Mouse (Mus musculus) hindbrain, postnatal 0 days (tissue): ENCODE measurements around the gene Exosc8. TPM values are rescaled to one million over a fixed set of nuclear protein-coding genes. Genes with fewer than 3 reads are reported as not detected.

Experiments
- ATAC-seq: fragments of 200-750 bp; cut with Nextera tagmentation; 2 replicates; pipeline ENCODE4 v1.8.0; 2017; ENCODE audit warnings: mild to moderate bottlenecking, moderate TSS enrichment, moderate library complexity
- DNase-seq: peaks from one replicate; pipeline ENCODE4 v3.0.0-alpha.2; 2015; ENCODE audit warnings: low spot score
- H3K27ac ChIP-seq: fragments of 300-500 bp; sonication (generic); 2 replicates; pipeline ENCODE4 v1.5.1; 2014; ENCODE audit warnings: mild to moderate bottlenecking
- H3K27me3 ChIP-seq: fragments of 300-500 bp; sonication (generic); 2 replicates; pipeline ENCODE4 v1.6.1; 2014; ENCODE audit warnings: low read length, mixed read lengths; ENCODE audit not compliant: insufficient read depth
- H3K36me3 ChIP-seq: fragments of 300-500 bp; sonication (generic); 2 replicates; pipeline ENCODE4 v1.6.1; 2014; ENCODE audit warnings: low read length, mixed read lengths; ENCODE audit not compliant: insufficient read depth
- H3K4me1 ChIP-seq: fragments of 300-500 bp; sonication (generic); 2 replicates; pipeline ENCODE4 v1.6.1; 2014; ENCODE audit warnings: antibody characterized with exemption, low read length, mixed read lengths; ENCODE audit not compliant: insufficient read depth
- H3K4me2 ChIP-seq: fragments of 300-500 bp; sonication (generic); 2 replicates; pipeline ENCODE4 v1.6.1; 2014; ENCODE audit warnings: low read depth, mild to moderate bottlenecking, low read length, moderate library complexity, mixed read lengths
- H3K4me3 ChIP-seq: fragments of 300-500 bp; sonication (generic); 2 replicates; pipeline ENCODE4 v1.5.1; 2014; ENCODE audit warnings: low read length
- H3K9ac ChIP-seq: fragments of 300-500 bp; sonication (generic); replicated peaks from 2 replicates; pipeline ENCODE4 v1.6.1; 2014; ENCODE audit warnings: mild to moderate bottlenecking, low read length, moderate library complexity, mixed read lengths
- H3K9me3 ChIP-seq: fragments of 300-500 bp; sonication (generic); 2 replicates; pipeline ENCODE4 v1.6.1; 2016; ENCODE audit warnings: low read length, mixed read lengths
- CTCF ChIP-seq: IDR thresholded peaks from 2 replicates; pipeline ENCODE4 v1.5.1; 2016; ENCODE audit warnings: antibody characterized with exemption, control low read depth, low read depth
- WGBS: fragments of 180-500 bp; shearing (Covaris S2); extraction: QIAGEN DNeasy Blood & Tissue Kit; methylation state at CpG from one replicate; pipeline ENCODE4 v1.1.7; 2014; 5-methylcytosine and 5-hydroxymethylcytosine counted together
- polyA plus RNA-seq: library from polyadenylated mRNA; unstranded; fragments of >200 nt; fragmentation: Nextera tagmentation; extraction: Ambion mirVana; gene quantifications from 2 replicates; pipeline ENCODE4 v1.2.1, GENCODE M21; 2015
- total RNA-seq: library from RNA; depleted of rRNA; stranded (reverse); fragments of >200 nt; gene quantifications from 2 replicates; pipeline ENCODE4 v1.2.3, GENCODE M21; 2014; rRNA removed

Exosc8 gene
- total and polyA plus RNA-seq, 2 experiments from 2014 or later = 37.3 to 66.9 TPM

GRCm38 (mm10) chr3:54681310-54682204 is 53.6 kb downstream of the Exosc8 start:
- WGBS = 75% methylated on average over 6 of the region's 6 CpGs
- ATAC-seq = no peak
- TF ChIP-seq CTCF = no peak

More at GRCm38 (mm10) chr3:54681310-54682204, 53.6 kb downstream of the Exosc8 start:
- Histone ChIP-seq H3K27me3 (no peaks in the 10 kb centered on the region), H3K4me2 (no peak overlapping the region), H3K36me3 (no peaks in the 10 kb centered on the region), H3K9ac (no peak overlapping the region), H3K9me3 (no peaks in the 10 kb centered on the region), H3K4me3 (no peak overlapping the region), H3K4me1 (no peaks in the 10 kb centered on the region), H3K27ac (no peak overlapping the region)
- no peak for DNase-seq

Other genes starting within 250 kb of the Exosc8 start
- gene Supt20, start 42.6 kb downstream of the Exosc8 start, total RNA-seq = 36.3 and 43.5 TPM in 2 replicates
- 52.0 and 55.4 TPM in 2 replicates for gene Supt20, start 42.6 kb downstream of the Exosc8 start, polyA plus RNA-seq
- not detected in 2 replicates for gene Gm21958, start 21.0 kb downstream of the Exosc8 start, total RNA-seq
- gene Gm21958, start 21.0 kb downstream of the Exosc8 start, polyA plus RNA-seq = 0.49 TPM in 1 of 2 replicates, not detected in the other
- gene Alg5, start 146 bp upstream of the Exosc8 start, total RNA-seq = 12.3 and 16.3 TPM in 2 replicates
- 65.1 and 72.0 TPM in 2 replicates for gene Alg5, start 146 bp upstream of the Exosc8 start, polyA plus RNA-seq
- gene Smad9, start 20.2 kb upstream of the Exosc8 start, total RNA-seq = 4.9 and 6.7 TPM in 2 replicates
- gene Smad9, start 20.2 kb upstream of the Exosc8 start, polyA plus RNA-seq = 0.96 and 1.1 TPM in 2 replicates
- gene Rfxap, start 72.4 kb upstream of the Exosc8 start, total RNA-seq = 29.7 and 33.9 TPM in 2 replicates
- gene Rfxap, start 72.4 kb upstream of the Exosc8 start, polyA plus RNA-seq = 46.2 and 49.7 TPM in 2 replicates
- gene Sertm1, start 180.5 kb upstream of the Exosc8 start, total RNA-seq = 14.6 and 15.0 TPM in 2 replicates
- 1.4 TPM in 2 replicates for gene Sertm1, start 180.5 kb upstream of the Exosc8 start, polyA plus RNA-seq